Mouse (Mus musculus) erythroblast, embryonic 14.5 days (primary cell): ENCODE data around the gene Rnf180.

Source experiments
- GATA1 ChIP-seq: IDR thresholded peaks from 2 replicates; pipeline ENCODE4 v1.6.1; 2012; ENCODE audit warnings: low read length, inconsistent platforms, mixed read lengths
- TAL1 ChIP-seq: IDR thresholded peaks from 3 replicates; pipeline ENCODE4 v1.6.1; 2012; ENCODE audit warnings: low read length, inconsistent platforms, mixed read lengths

GRCm38 (mm10) chr13:105132370-105132769 is 162.2 kb downstream of the Rnf180 start:
- no peak for TF ChIP-seq TAL1
- no peak for TF ChIP-seq GATA1
